Mouse (Mus musculus): ENCODE data around the gene Nipbl. TPM values are rescaled to one million over a fixed set of nuclear protein-coding genes. Genes with fewer than 3 reads are reported as not detected.

The Nipbl gene
- 92.4 TPM for polyA plus RNA-seq (2014; fragmentation: Illumina TruSeq; extraction: RNeasy Lipid Tissue Mini Kit (QIAGEN cat#74804); ENCODE audit: low read depth, low replicate concordance)

DNA sequence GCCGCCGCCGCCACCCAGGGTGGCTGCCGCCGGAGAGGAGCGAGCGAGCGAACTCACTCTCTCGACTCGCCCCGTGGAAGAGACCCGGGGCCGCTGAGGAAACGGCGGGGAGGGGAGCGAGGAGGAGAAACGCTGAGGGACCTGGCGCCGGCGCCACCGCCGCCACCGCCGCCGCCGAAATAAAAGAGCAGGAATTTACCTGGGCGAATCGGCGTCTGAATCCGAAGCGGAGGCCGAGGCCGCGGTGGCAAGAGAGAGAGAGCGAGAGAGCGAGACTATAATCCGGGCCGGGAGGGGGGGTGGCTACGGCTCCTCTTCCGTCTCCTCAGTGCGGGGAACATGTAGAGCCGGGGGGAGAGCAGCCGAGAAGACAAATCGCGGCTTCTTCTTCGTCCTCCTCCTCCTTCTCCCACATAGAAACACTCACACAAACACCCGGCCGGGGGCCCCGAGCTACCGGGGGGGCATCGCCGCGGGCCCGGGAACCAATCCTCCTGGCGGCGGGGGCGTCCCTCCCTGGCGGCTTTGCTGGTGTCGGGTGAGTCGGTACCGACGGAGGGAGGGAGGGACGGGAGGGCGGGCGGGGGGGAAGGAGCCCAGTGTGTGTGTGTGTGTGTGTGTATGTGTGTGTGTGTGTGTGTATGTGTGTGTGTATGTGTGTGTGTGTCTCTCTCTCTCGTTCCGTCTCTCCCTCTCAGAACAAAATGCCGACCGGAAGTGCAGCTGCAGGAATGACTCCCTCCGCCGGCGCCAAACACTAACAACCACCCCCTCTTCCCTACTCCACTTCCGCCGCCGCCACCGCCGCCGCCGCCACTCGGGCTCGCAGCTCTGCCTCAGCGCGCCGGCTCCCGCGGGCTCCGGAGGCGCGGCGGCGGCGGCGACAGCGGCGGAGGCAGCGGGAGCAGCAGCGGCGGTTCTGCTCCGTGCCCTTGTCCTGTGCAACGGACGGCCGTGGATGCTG lies at the start of gene Nipbl:
Gene Nipbl, minus strand, starts transcription at position 538 of the 964 bp plus-strand sequence.

Other genes starting within 250 kb of the Nipbl start
- not detected for gene Gm2310, start 75.5 kb upstream of the Nipbl start, polyA plus RNA-seq (2014; fragmentation: Illumina TruSeq; extraction: RNeasy Lipid Tissue Mini Kit (QIAGEN cat#74804); ENCODE audit: low read depth, low replicate concordance)